Mouse (Mus musculus) myocyte (in vitro differentiated cells): ENCODE results near the gene Pard3b.

Source experiments
- CEBPB ChIP-seq: IDR thresholded peaks from 2 replicates; pipeline ENCODE4 v1.6.1; 2011; ENCODE audit warnings: mild to moderate bottlenecking, moderate library complexity; ENCODE audit not compliant: poor library complexity, insufficient read depth, severe bottlenecking
- E2F4 ChIP-seq: IDR thresholded peaks from one replicate; pipeline ENCODE4 v1.6.1; 2011; ENCODE audit warnings: mild to moderate bottlenecking, control low read depth, moderate library complexity; ENCODE audit not compliant: insufficient read depth
- MAX ChIP-seq: IDR thresholded peaks from one replicate; pipeline ENCODE4 v1.6.1; 2011; ENCODE audit warnings: low read depth, mild to moderate bottlenecking, control low read depth
- MYOD1 ChIP-seq, 3 experiments: IDR thresholded peaks; one replicate each; pipeline ENCODE4 v1.6.1; 2011; ENCODE audit warnings: control low read depth in 2 of 3, low read depth in 2 of 3, mild to moderate bottlenecking in 2 of 3, moderate library complexity in 1 of 3; ENCODE audit not compliant: insufficient read length in 2 of 3, control insufficient read depth in 1 of 3
- MYOG ChIP-seq, 3 experiments: IDR thresholded peaks; one replicate each; pipeline ENCODE4 v1.6.1; 2011; ENCODE audit warnings: control low read depth in 2 of 3, low read depth in 2 of 3, mild to moderate bottlenecking in 2 of 3; ENCODE audit not compliant: insufficient read length in 2 of 3, control insufficient read depth in 1 of 3, insufficient read depth in 1 of 3
- POLR2A ChIP-seq: IDR thresholded peaks from one replicate; pipeline ENCODE4 v1.6.1; 2011; ENCODE audit warnings: low read depth, mild to moderate bottlenecking, control low read depth, moderate library complexity; ENCODE audit not compliant: insufficient read length
- POLR2AphosphoS2 ChIP-seq: IDR thresholded peaks from one replicate; pipeline ENCODE4 v1.6.1; 2011; ENCODE audit warnings: low read depth, control low read depth; ENCODE audit not compliant: insufficient read length
- REST ChIP-seq: IDR thresholded peaks from one replicate; pipeline ENCODE4 v1.6.1; 2011; ENCODE audit warnings: mild to moderate bottlenecking, control low read depth, moderate library complexity; ENCODE audit not compliant: insufficient read depth, insufficient read length
- TCF12 ChIP-seq: IDR thresholded peaks from one replicate; pipeline ENCODE4 v1.6.1; 2011; ENCODE audit warnings: mild to moderate bottlenecking, control low read depth; ENCODE audit not compliant: poor library complexity, insufficient read depth, severe bottlenecking
- TCF3 ChIP-seq: IDR thresholded peaks from one replicate; pipeline ENCODE4 v1.6.1; 2011; ENCODE audit warnings: low read depth, control low read depth; ENCODE audit not compliant: insufficient read length
- USF1 ChIP-seq: IDR thresholded peaks from one replicate; pipeline ENCODE4 v1.6.1; 2011; ENCODE audit warnings: low read depth, mild to moderate bottlenecking, control low read depth, moderate library complexity

- TF ChIP-seq USF1 (no peak), POLR2A (no peak), TCF12 (no peak), POLR2AphosphoS2 (no peak), MYOG (IDR thresholded peaks at IDR 0.05; ENCODE audit: control insufficient read depth in 1 of 3, insufficient read depth in 1 of 3, insufficient read length in 2 of 3, low read depth in 2 of 3) (no peak), E2F4 (no peak), TCF3 (no peak), MAX (no peak), CEBPB (no peak), MYOD1 (IDR thresholded peaks at IDR 0.05; ENCODE audit: control insufficient read depth in 1 of 3, insufficient read length in 2 of 3, low read depth in 2 of 3) (no peak), REST (no peak)
Measured at GRCm38 (mm10) chr1:62648116-62648515, 1009.5 kb downstream of the Pard3b start.
